Mouse (Mus musculus): ENCODE results near the gene Bpnt1.

Bpnt1 gene

GRCm38 (mm10) chr1:185331364-185331763 is 585 bp upstream of the Bpnt1 start:
- no peak for DNase-seq (ENCODE audit: low spot score)

GRCm38 (mm10) chr1:185333651-185334050 is 1.7 kb downstream of the Bpnt1 start:
- no peak for DNase-seq (ENCODE audit: low spot score)

- DNase-seq (ENCODE audit: low spot score) = no peak
These were observed 2.2 kb downstream of the Bpnt1 start for GRCm38 (mm10) chr1:185334136-185334535.

- DNase-seq (ENCODE audit: low spot score) = no peak
These were observed 3.3 kb downstream of the Bpnt1 start for GRCm38 (mm10) chr1:185335231-185335765.

GRCm38 (mm10) chr1:185336535-185336934 is 4.6 kb downstream of the Bpnt1 start:
- DNase-seq (ENCODE audit: low spot score) = no peak

- DNase-seq (ENCODE audit: low spot score) = no peak
These were observed 10.5 kb downstream of the Bpnt1 start for GRCm38 (mm10) chr1:185342441-185342840.

- DNase-seq (ENCODE audit: low spot score) = no peak
These were observed 11.5 kb downstream of the Bpnt1 start for GRCm38 (mm10) chr1:185343422-185343821.

GRCm38 (mm10) chr1:185346188-185346587 is 14.2 kb downstream of the Bpnt1 start:
- no peak for DNase-seq (ENCODE audit: low spot score)

- no peak for DNase-seq (ENCODE audit: low spot score)
These were observed 17.8 kb downstream of the Bpnt1 start for GRCm38 (mm10) chr1:185349741-185350140.

GRCm38 (mm10) chr1:185350611-185351010 is 18.7 kb downstream of the Bpnt1 start:
- DNase-seq (ENCODE audit: low spot score) = no peak

GRCm38 (mm10) chr1:185352151-185352550 is 20.2 kb downstream of the Bpnt1 start:
- DNase-seq (ENCODE audit: low spot score) = peak; percentile 53

GRCm38 (mm10) chr1:185353351-185353750 is 21.4 kb downstream of the Bpnt1 start:
- DNase-seq (ENCODE audit: low spot score) = no peak

GRCm38 (mm10) chr1:185354731-185355130 is 22.8 kb downstream of the Bpnt1 start:
- DNase-seq (ENCODE audit: low spot score) = no peak

- DNase-seq (ENCODE audit: low spot score) = no peak
These were observed 24.3 kb downstream of the Bpnt1 start for GRCm38 (mm10) chr1:185356246-185356645.

GRCm38 (mm10) chr1:185358211-185358610 is 26.3 kb downstream of the Bpnt1 start:
- no peak for DNase-seq (ENCODE audit: low spot score)

GRCm38 (mm10) chr1:185362677-185363520 is 30.9 kb downstream of the Bpnt1 start, which contains the start of gene Eprs:
Gene Eprs, plus strand, starts transcription at chr1:185363044.
- peak; percentile 99 for DNase-seq (ENCODE audit: low spot score)

GRCm38 (mm10) chr1:185363526-185364182 is 31.7 kb downstream of the Bpnt1 start:
- peak; percentile 26 for DNase-seq (ENCODE audit: low spot score)

GRCm38 (mm10) chr1:185364183-185364540 is 32.2 kb downstream of the Bpnt1 start:
- no peak for DNase-seq (ENCODE audit: low spot score)

GRCm38 (mm10) chr1:185367383-185367782 is 35.4 kb downstream of the Bpnt1 start:
- DNase-seq (ENCODE audit: low spot score) = no peak

GRCm38 (mm10) chr1:185369979-185370378 is 38.0 kb downstream of the Bpnt1 start:
- no peak for DNase-seq (ENCODE audit: low spot score)

GRCm38 (mm10) chr1:185376390-185376789 is 44.4 kb downstream of the Bpnt1 start:
- DNase-seq (ENCODE audit: low spot score) = no peak

- no peak for DNase-seq (ENCODE audit: low spot score)
These were observed 45.5 kb downstream of the Bpnt1 start for GRCm38 (mm10) chr1:185377429-185377828.

- DNase-seq (ENCODE audit: low spot score) = no peak
These were observed 69.7 kb downstream of the Bpnt1 start for GRCm38 (mm10) chr1:185401615-185402014.

Measured in T-cell, adult 2 months (primary cell).